Mouse (Mus musculus) stomach, postnatal 0 days (tissue): ENCODE data around the gene Tcte3.

Source experiments
- CTCF ChIP-seq: IDR thresholded peaks from 2 replicates; pipeline ENCODE4 v1.5.1; 2016; ENCODE audit warnings: antibody characterized with exemption, low read depth, mild to moderate bottlenecking, moderate library complexity
- EP300 ChIP-seq: optimal IDR thresholded peaks from 2 replicates; pipeline ENCODE3; 2016; ENCODE audit warnings: antibody characterized with exemption

GRCm38 (mm10) chr17:15068040-15068792, 26.9 kb upstream of the Tcte3 start:
- TF ChIP-seq CTCF (no peak), EP300 (no peak)
